Mouse (Mus musculus) intestine, embryonic 16.5 days (tissue): ENCODE results near the gene Gm20388. TPM values are rescaled to one million over a fixed set of nuclear protein-coding genes. Genes with fewer than 3 reads are reported as not detected.
"Not testable (repeated sequence)": the region's sequence is repeated elsewhere in the genome, so short reads cannot be mapped to it uniquely, and the experiment has no call there.

Source experiments
- ATAC-seq: fragments of 200-750 bp; cut with Nextera tagmentation; 2 replicates; pipeline ENCODE4 v1.8.0; 2017; ENCODE audit warnings: moderate TSS enrichment, moderate library complexity
- H3K27ac ChIP-seq: fragments of 300-500 bp; sonication (generic); 2 replicates; pipeline ENCODE4 v1.5.1; 2014; ENCODE audit warnings: mild to moderate bottlenecking, low read length
- H3K27me3 ChIP-seq: fragments of 300-500 bp; sonication (generic); replicated peaks from 2 replicates; pipeline ENCODE4 v1.6.1; 2014; ENCODE audit warnings: low read length, control low read depth, mixed read lengths; ENCODE audit not compliant: control insufficient read depth, insufficient read depth
- H3K36me3 ChIP-seq: fragments of 300-500 bp; sonication (generic); 2 replicates; pipeline ENCODE4 v1.6.1; 2014; ENCODE audit warnings: low read length, control low read depth; ENCODE audit not compliant: control insufficient read depth, insufficient read depth
- H3K4me1 ChIP-seq: fragments of 300-500 bp; sonication (generic); 2 replicates; pipeline ENCODE4 v1.6.1; 2014; ENCODE audit warnings: low read length, control low read depth, mixed read lengths; ENCODE audit not compliant: control insufficient read depth, insufficient read depth
- H3K4me2 ChIP-seq: fragments of 300-500 bp; sonication (generic); 2 replicates; pipeline ENCODE4 v1.6.1; 2014; ENCODE audit warnings: low read depth, low read length, control low read depth
- H3K4me3 ChIP-seq: fragments of 300-500 bp; sonication (generic); 2 replicates; pipeline ENCODE4 v1.5.1; 2014; ENCODE audit warnings: mild to moderate bottlenecking, low read length
- H3K9ac ChIP-seq: fragments of 300-500 bp; sonication (generic); 2 replicates; pipeline ENCODE4 v1.6.1; 2014; ENCODE audit warnings: low read depth, low read length
- H3K9me3 ChIP-seq: fragments of 300-500 bp; sonication (generic); 2 replicates; pipeline ENCODE4 v1.6.1; 2016; ENCODE audit warnings: low read length, control low read depth; ENCODE audit not compliant: control insufficient read depth
- WGBS: fragments of 180-500 bp; shearing (Covaris S2); extraction: QIAGEN DNeasy Blood & Tissue Kit; methylation state at CpG from one replicate; pipeline ENCODE4 v1.1.7; 2014; 5-methylcytosine and 5-hydroxymethylcytosine counted together
- polyA plus RNA-seq: library from polyadenylated mRNA; unstranded; fragments of >200 nt; fragmentation: Nextera tagmentation; extraction: Ambion mirVana; gene quantifications from 2 replicates; pipeline ENCODE4 v1.2.1, GENCODE M21; 2015

Gene Gm20388
- polyA plus RNA-seq, 1 experiment from 2014 or later: 5.8 TPM

- not testable (repeated sequence) for H3K36me3 ChIP-seq, H3K9ac ChIP-seq, H3K4me1 ChIP-seq, H3K27ac ChIP-seq, H3K27me3 ChIP-seq, H3K9me3 ChIP-seq, H3K4me3 ChIP-seq, H3K4me2 ChIP-seq, ATAC-seq
- 79% methylated on average over 6 of the region's 14 CpGs for WGBS
Observed at GRCm38 (mm10) chr8:123537641-123538040, 3627.0 kb downstream of the Gm20388 start.

DNA sequence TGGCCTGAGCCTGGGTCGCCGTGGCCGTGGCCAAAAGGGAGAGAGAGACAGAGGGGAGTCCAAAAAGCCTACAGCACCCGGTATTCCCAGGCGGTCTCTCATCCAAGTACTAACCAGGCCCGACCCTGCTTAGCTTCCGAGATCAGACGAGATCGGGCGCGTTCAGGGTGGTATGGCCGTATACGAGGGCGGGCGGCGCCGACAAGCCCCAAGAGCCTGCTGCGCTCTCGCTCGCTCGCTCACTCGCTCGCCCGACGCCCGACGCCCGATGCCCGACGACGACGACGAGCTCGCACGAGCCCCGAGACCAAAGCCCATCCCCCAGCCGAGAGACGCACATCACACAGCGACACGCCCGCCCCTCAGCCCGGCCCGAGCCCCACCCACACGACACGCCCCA, 3653.6 kb downstream of the Gm20388 start:
- not testable (repeated sequence) for H3K27me3 ChIP-seq, H3K36me3 ChIP-seq, H3K9me3 ChIP-seq, ATAC-seq, H3K4me1 ChIP-seq, H3K27ac ChIP-seq, H3K9ac ChIP-seq, H3K4me2 ChIP-seq, H3K4me3 ChIP-seq
- WGBS: no CpG with 5 or more reads among the region's 45 CpGs

DNA sequence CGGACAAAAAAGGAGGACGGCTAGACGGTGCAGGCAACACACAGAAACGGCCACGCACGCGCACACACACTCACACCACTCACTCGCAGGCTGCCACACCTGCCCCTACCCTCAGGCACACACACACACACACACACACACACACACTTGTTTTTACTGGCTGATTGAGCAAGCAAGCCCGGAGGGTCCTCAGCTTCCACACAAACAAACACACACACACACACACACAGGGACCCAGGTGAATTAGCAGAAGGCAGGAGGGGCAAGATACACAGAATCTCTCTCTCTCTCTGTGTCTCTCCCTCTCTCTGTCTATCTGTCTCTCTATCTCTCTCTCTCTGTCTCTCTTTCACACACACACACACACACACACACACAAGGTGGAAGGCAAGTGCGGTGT, 3664.7 kb downstream of the Gm20388 start:
- H3K9me3 ChIP-seq, H3K4me1 ChIP-seq, H3K27ac ChIP-seq, H3K4me2 ChIP-seq, H3K27me3 ChIP-seq, H3K9ac ChIP-seq, ATAC-seq, H3K36me3 ChIP-seq, H3K4me3 ChIP-seq: not testable (repeated sequence)
- 73% methylated on average over 2 of the region's 10 CpGs for WGBS

DNA sequence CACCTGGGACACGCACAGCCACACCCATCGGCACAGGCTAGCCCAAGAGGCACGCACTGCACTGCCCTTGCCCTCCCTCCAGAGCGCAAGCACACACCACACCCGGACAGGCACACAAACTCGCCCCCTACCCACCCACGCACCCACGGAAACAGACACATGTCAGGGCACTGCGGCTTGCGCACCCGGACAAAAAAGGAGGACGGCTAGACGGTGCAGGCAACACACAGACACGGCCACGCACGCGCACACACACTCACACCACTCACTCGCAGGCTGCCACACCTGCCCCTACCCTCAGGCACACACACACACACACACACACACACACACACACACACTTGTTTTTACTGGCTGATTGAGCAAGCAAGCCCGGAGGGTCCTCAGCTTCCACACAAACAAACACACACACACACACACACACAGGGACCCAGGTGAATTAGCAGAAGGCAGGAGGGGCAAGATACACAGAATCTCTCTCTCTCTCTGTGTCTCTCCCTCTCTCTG, 3690.1 kb downstream of the Gm20388 start:
- not testable (repeated sequence) for H3K36me3 ChIP-seq, H3K4me1 ChIP-seq, H3K4me3 ChIP-seq, ATAC-seq, H3K9ac ChIP-seq, H3K27me3 ChIP-seq, H3K4me2 ChIP-seq, H3K27ac ChIP-seq, H3K9me3 ChIP-seq
- WGBS: 75% methylated on average over 11 of the region's 19 CpGs

DNA sequence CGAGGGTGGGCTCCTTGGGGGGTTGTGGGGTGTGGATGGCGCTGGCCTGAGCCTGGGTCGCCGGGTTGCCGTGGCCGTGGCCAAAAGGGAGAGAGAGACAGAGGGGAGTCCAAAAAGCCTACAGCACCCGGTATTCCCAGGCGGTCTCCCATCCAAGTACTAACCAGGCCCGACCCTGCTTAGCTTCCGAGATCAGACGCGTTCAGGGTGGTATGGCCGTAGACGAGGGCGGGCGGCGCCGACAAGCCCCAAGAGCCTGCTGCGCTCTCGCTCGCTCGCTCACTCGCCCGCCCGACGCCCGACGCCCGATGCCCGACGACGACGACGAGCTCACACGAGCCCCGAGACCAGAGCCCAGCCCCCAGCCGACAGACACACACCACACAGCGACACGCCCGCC, 3690.8 kb downstream of the Gm20388 start:
- not testable (repeated sequence) for H3K9ac ChIP-seq, H3K4me2 ChIP-seq, H3K4me3 ChIP-seq, H3K27ac ChIP-seq, H3K9me3 ChIP-seq, H3K27me3 ChIP-seq, H3K36me3 ChIP-seq, H3K4me1 ChIP-seq
- 0 out of 2 replicates have a peak, but pooled peaks have one; percentile 59 for ATAC-seq
- WGBS: no CpG with 5 or more reads among the region's 40 CpGs

DNA sequence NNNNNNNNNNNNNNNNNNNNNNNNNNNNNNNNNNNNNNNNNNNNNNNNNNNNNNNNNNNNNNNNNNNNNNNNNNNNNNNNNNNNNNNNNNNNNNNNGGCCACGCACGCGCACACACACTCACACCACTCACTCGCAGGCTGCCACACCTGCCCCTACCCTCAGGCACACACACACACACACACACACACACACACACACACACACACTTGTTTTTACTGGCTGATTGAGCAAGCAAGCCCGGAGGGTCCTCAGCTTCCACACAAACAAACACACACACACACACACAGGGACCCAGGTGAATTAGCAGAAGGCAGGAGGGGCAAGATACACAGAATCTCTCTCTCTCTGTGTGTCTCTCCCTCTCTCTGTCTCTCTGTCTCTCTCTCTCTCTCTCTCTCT, 3702.0 kb downstream of the Gm20388 start:
- H3K27me3 ChIP-seq, H3K36me3 ChIP-seq, H3K9ac ChIP-seq, ATAC-seq, H3K4me1 ChIP-seq, H3K9me3 ChIP-seq, H3K4me2 ChIP-seq, H3K27ac ChIP-seq, H3K4me3 ChIP-seq: not testable (repeated sequence)
- no CpG with 5 or more reads among the region's 5 CpGs for whole genome bisulfite sequencing

DNA sequence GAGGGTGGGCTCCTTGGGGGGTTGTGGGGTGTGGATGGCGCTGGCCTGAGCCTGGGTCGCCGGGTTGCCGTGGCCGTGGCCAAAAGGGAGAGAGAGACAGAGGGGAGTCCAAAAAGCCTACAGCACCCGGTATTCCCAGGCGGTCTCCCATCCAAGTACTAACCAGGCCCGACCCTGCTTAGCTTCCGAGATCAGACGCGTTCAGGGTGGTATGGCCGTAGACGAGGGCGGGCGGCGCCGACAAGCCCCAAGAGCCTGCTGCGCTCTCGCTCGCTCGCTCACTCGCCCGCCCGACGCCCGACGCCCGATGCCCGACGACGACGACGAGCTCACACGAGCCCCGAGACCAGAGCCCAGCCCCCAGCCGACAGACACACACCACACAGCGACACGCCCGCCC, 3712.9 kb downstream of the Gm20388 start:
- not testable (repeated sequence) for H3K27me3 ChIP-seq, H3K36me3 ChIP-seq, H3K9me3 ChIP-seq, H3K4me3 ChIP-seq, H3K4me2 ChIP-seq, H3K27ac ChIP-seq, H3K4me1 ChIP-seq, ATAC-seq, H3K9ac ChIP-seq
- no CpG with 5 or more reads among the region's 39 CpGs for WGBS

DNA sequence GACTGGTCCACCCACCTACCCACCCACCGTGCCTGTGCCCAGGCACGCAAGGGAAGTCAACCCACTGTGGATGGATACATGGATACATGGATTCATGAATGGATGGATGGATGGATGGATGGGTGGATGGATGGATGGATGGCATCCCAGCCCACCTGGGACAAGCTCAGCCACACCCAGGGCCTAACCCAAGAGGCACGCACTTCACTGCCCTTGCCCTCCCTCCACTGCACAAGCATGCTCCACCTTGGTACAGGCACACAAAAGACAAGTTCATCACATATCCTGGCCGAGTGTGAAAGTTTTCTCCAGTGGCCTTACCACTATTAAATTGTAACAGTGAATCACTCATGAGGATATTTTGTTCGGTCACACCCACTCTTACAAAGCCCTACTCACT, 3713.6 kb downstream of the Gm20388 start:
- H3K4me2 ChIP-seq: no peak overlapping the region

GRCm38 (mm10) chr8:123624702-123625101, 3714.1 kb downstream of the Gm20388 start:
- WGBS: 47% methylated on average over 1 of the region's 1 CpGs
- Histone ChIP-seq H3K27me3 (peaks cover 4% of the 10 kb centered on the region), H3K9me3 (no peaks in the 10 kb centered on the region), H3K4me1 (peaks cover 12% of the 10 kb centered on the region; the same call in 1 of the 2 replicates), H3K27ac (no peak overlapping the region), H3K4me3 (no peak overlapping the region), H3K4me2 (no peak overlapping the region), H3K9ac (no peak overlapping the region), H3K36me3 (no peaks in the 10 kb centered on the region)
- ATAC-seq: no peak

More for the DNA sequence above, 3713.6 kb downstream of the Gm20388 start:
- no peaks in the 10 kb centered on the region for H3K36me3 ChIP-seq
- no peak overlapping the region for H3K27ac ChIP-seq
- no peaks in the 10 kb centered on the region for H3K9me3 ChIP-seq
- ATAC-seq: no peak
- WGBS: 62% methylated on average over 5 of the region's 5 CpGs
- H3K27me3 ChIP-seq: peaks cover 4% of the 10 kb centered on the region
- H3K9ac ChIP-seq: no peak overlapping the region
- H3K4me1 ChIP-seq: peaks cover 9% of the 10 kb centered on the region; the same call in 1 of the 2 replicates
- no peak overlapping the region for H3K4me3 ChIP-seq

DNA sequence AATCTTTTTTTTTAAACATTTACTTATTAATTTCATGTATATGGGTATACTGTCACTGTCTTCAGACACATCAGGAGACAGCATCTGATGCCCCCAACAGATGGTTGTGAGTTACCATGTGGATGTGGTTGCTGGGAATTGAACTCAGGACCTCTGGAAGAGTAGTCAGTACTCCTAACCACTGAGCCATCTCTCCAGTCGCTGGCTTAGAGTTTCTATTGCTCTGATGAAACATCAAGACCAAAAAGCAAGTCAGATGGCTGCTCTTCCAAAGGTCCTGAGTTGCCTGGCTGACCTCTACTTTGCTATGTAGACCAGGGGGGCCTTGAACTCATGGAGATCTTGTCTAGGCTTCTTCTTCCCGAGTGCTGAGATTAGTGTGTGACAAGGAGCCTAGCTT, 3715.1 kb downstream of the Gm20388 start:
- Histone ChIP-seq H3K27ac (no peak overlapping the region), H3K9ac (no peak overlapping the region), H3K27me3 (peaks cover 4% of the 10 kb centered on the region), H3K4me3 (no peak overlapping the region), H3K4me1 (peaks cover 12% of the 10 kb centered on the region; the same call in 1 of the 2 replicates), H3K4me2 (no peak overlapping the region), H3K36me3 (no peaks in the 10 kb centered on the region), H3K9me3 (no peaks in the 10 kb centered on the region)
- 29% methylated on average over 2 of the region's 2 CpGs for WGBS
- no peak for ATAC-seq
